Mouse (Mus musculus): ENCODE data around the gene Pigk.

DNA sequence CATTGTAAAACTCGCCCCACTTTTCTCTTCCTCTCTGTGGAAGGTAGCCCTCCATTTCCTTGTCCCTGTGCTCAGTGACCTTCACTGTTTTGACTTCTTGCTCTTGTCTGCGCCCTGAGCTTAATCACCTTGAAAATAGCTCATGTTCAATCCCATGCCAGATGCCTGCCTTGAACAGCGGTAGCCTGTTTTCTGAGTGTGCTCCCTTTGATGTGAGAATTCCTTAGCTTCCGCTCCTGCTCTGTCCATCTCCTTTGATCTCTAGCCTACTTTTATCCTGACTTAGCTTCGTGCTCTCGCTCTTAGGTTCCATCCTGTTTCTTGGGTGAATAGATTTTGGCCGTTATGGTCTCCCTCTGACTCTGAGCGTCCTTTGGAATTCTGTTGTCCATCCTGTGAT, 14.6 kb upstream of the Pigk start:
- TF ChIP-seq POLR2A (IDR thresholded peaks at IDR 0.05; ENCODE audit: low read depth, low read length) (no peak), CTCF (IDR thresholded peaks at IDR 0.05; ENCODE audit: extremely low read depth, insufficient read length, insufficient replicate concordance, low read depth, low read length) (no peak)
